Mouse (Mus musculus) lung, postnatal 36 days (tissue): Measurements from ENCODE around the gene Dse.

Experiments used
- DNase-seq: peaks from one replicate; pipeline ENCODE4 v3.0.0; 2022; ENCODE audit warnings: mixed read lengths

The Dse gene

GRCm38 (mm10) chr10:34127392-34128378 lies 79.8 kb downstream of the Dse start, which contains the start of gene Calhm6:
Gene Calhm6, minus strand, starts transcription at chr10:34127984.
- DNase-seq, result peak; percentile 27

DNA sequence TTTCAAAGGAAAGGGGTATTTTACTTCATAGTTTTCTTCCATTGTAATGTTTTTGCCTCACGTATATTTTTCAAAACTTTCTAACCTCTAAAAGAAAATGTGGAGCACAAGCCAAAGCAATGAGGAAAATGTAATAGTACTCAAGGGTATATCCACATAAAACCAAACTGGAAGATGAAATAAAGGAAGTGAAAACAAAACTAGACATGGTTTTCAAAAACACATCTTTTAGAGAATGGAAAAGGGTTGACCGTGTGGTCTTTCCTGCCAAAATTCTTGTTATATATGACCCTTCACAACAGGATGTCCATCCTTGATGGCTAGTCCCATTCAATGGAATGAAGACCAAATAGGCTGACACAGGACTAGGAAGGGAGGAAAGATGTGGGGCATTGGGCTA lies 89.1 kb downstream of the Dse start:
- no peak for DNase-seq

- DNase-seq, result no peak
These were observed 89.7 kb downstream of the Dse start for GRCm38 (mm10) chr10:34117770-34118169.

DNA sequence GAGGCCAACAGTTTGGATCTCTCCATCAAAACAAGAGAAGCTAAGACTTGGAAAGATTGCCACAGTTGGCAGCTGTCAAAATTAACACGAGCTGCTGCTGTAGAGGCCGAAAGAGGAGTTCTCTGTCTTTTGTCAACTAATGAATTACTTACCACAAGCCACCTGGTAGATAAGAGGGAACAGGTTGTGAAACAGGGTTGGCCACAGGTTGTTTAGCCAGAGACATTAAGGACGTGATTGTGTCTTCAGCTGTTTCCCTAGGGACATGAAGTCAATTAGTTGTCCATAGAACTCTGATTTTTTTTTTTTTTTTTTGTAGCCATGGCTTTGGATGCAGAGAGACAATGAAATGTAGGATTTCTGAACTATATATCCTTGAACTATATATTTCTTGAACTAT lies 90.4 kb downstream of the Dse start:
- no peak for DNase-seq

DNA sequence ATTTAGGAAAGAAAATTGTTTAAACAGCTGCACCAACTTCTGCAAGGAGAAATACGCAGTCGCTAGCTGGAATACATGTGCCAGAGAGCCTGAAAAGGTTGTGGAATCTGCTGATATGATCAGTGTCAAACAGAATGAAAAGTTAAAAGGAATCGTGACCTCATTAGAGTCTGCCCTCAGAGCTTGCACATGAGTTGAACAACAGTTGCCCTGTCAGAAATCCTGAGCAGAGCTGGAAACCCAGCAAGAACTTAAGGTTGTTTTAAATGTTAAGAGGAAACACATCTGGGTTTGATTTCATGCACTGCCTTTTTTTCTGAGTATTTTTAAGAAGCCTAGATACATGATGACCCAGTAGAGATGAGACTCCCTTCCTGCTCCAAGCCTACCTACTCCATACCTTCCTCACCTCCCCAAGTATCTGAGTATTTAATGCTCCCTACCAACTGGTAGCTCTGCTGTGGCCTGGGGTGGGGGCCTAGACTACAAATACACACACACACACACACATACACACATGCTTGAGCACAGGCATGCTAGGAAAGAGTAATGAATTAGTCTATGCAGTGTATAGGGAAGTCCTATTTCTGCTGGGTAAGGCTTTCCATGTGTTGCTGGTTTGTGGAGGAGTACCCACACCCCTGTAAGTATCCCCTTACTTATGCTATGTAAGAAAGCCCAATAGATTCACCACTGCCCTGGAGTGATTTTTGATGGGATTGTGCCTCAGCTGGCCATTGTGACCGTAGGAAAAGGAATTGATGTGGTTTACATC lies 95.4 kb downstream of the Dse start:
- DNase-seq, result no peak

- DNase-seq, result no peak
These were observed 96.6 kb downstream of the Dse start for GRCm38 (mm10) chr10:34110863-34111465.
